Mouse (Mus musculus) liver, adult 2 months (tissue): ENCODE measurements at regions not wholly inside any gene's neighbourhood (a gene's known extent, or its start where the extent isn't known, plus 50 kb on each side); places are given as distances from the start of the nearest gene placed in this dataset.

ENCODE experiments used
- DNase-seq: peaks from one replicate; pipeline ENCODE4 v3.0.0-alpha.2; 2011; ENCODE audit warnings: low read depth, low spot score; ENCODE audit errors: extremely low read depth
- H3K27ac ChIP-seq: fragments of 200-500 bp; replicated peaks from 2 replicates; pipeline ENCODE4 v1.5.1; 2012; ENCODE audit warnings: low read depth, mild to moderate bottlenecking, control low read depth, inconsistent platforms, low read length; ENCODE audit not compliant: insufficient read depth
- H3K27me3 ChIP-seq: fragments of 200-500 bp; 2 replicates; pipeline ENCODE4 v1.6.1; 2012; ENCODE audit warnings: mild to moderate bottlenecking, moderate library complexity, low read length, inconsistent platforms; ENCODE audit not compliant: control insufficient read depth, insufficient read depth
- H3K36me3 ChIP-seq: fragments of 200-500 bp; 2 replicates; pipeline ENCODE4 v1.6.1; 2012; ENCODE audit warnings: low read length, inconsistent platforms; ENCODE audit not compliant: control insufficient read depth, insufficient read depth
- H3K4me1 ChIP-seq: fragments of 200-500 bp; 2 replicates; pipeline ENCODE4 v1.6.1; 2011; ENCODE audit warnings: low read length; ENCODE audit not compliant: control insufficient read depth, insufficient read depth
- H3K4me3 ChIP-seq: fragments of 200-500 bp; 2 replicates; pipeline ENCODE4 v1.5.1; 2011; ENCODE audit warnings: low read depth, mild to moderate bottlenecking, control low read depth, low read length, moderate library complexity; ENCODE audit not compliant: insufficient read depth
- H3K79me2 ChIP-seq: fragments of 200-500 bp; 2 replicates; pipeline ENCODE4 v1.6.1; 2012; ENCODE audit warnings: inconsistent platforms, mild to moderate bottlenecking, low read length, moderate library complexity; ENCODE audit not compliant: control insufficient read depth, insufficient read depth
- H3K9ac ChIP-seq: fragments of 200-500 bp; 2 replicates; pipeline ENCODE4 v1.6.1; 2012; ENCODE audit warnings: low read depth, mild to moderate bottlenecking, control low read depth, inconsistent platforms, low read length
- CTCF ChIP-seq: fragments of 200-500 bp; IDR thresholded peaks from 2 replicates; pipeline ENCODE4 v1.5.1; 2011; ENCODE audit warnings: low read depth, low read length, control low read depth
- POLR2A ChIP-seq: fragments of 200-500 bp; IDR thresholded peaks from 2 replicates; pipeline ENCODE4 v1.6.1; 2011; ENCODE audit warnings: low read length, control low read depth; ENCODE audit not compliant: insufficient read depth; ENCODE audit errors: extremely low read depth
- whole genome bisulfite sequencing: fragments of 180-500 bp; shearing (Covaris S2); methylation state at CpG from one replicate; pipeline ENCODE4 v1.1.7; 2018; 5-methylcytosine and 5-hydroxymethylcytosine counted together

DNA sequence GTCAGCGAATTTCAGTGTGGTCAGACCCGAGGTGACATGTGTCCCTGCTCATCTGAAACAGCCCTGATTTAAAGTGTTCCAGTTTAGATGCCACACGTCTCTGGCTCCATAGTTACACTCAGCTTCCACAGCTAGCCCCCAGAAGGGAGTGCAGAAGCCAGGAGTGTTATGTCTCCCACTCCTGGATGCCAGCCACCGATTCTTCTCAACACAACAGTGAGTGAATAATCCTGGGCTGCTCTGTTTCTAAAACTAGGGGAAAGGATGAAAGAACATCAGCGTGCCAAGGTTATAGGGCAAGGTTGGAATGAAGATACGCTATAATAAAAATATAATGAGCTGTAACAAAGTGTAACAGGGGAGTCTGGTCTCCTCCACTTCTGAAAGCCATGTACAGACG, 51.5 kb upstream of the Stmnd1 start:
- Histone ChIP-seq H3K4me1 (0 out of 2 replicates have a peak, but pooled peaks cover 3% of the 10 kb centered on the region), H3K4me3 (no peak overlapping the region), H3K79me2 (no peaks in the 10 kb centered on the region), H3K36me3 (no peaks in the 10 kb centered on the region), H3K27ac (no peak overlapping the region), H3K27me3 (no peaks in the 10 kb centered on the region), H3K9ac (no peak overlapping the region)
- WGBS = 84% methylated on average over 7 of the region's 7 CpGs
- TF ChIP-seq POLR2A (no peak), CTCF (no peak)
- no peak for DNase-seq

DNA sequence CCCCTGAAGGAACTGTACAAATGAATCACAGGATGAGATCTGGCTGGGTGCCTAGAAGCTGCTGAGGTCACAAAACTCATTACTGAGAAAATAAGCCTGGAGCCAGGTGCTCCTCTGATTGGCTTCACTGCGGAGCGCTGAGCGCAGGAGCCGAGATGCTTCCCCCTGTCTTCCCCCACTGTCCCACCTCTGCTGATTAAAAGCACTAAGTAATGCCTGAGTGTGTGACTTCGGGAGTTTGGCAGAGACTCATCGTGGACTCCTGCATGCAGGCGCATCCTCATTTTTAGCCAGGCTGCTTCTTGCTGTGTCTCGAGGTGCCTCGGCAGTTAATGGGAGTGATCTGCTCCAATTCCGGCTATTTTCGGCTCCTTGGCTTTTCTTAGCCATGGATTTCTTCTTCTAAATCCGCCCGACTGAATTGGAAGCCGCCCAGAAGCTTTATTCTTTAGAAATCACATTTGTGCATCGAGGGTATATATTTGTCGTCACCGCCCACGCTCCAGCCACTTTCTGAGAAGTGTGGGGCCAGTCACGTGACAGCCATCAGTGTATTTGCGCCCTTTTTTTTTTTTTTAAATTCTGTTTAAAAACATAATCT, 55.3 kb upstream of the Stmnd1 start:
- TF ChIP-seq POLR2A (no peak), CTCF (no peak)
- Histone ChIP-seq H3K4me3 (no peak overlapping the region), H3K27me3 (no peaks in the 10 kb centered on the region), H3K4me1 (no peaks in the 10 kb centered on the region), H3K36me3 (no peaks in the 10 kb centered on the region), H3K9ac (no peak overlapping the region), H3K79me2 (no peaks in the 10 kb centered on the region), H3K27ac (no peak overlapping the region)
- 86% methylated on average over 20 of the region's 20 CpGs for WGBS
- DNase-seq = no peak

DNA sequence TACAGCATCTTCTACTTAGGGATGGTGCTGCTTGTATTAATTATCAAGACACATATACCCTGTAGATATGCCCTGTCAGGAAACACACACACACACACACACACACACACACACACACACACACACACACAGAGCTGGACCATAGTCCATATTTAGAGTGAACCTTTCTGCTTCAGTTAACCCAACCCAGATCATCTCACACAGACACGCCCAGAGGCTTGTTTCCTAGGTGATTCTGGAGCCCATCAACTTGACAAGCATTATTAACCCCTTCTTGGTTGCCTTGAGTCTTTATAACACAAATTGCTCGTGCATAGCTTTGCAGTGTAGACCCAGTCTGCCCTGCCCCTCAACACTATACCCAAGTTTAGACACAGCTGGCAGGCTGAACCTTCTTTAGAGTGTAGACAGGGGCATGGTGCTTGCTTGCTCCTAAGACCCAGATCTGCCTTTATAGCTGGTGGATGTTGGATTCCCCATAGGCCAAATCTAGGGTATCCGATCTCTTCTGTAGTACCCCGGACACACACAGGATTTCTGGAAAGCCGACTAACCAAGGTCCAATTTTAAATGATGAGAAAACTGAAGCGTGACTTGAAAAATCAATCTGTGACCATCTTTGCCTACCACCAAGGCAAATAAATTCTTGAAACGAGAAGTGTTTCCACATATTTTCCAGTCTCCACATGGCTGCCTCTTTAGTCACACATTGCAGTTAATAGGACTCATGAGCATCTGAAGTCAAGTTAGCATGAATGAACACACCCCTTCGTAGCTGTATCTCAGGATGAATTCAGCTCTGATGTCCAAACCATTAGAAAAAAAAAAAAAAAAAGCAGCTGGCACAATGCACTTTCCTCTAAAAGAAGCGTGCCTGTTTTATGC, 56.3 kb upstream of the Stmnd1 start:
- Histone ChIP-seq H3K27ac (no peak overlapping the region), H3K36me3 (no peaks in the 10 kb centered on the region), H3K27me3 (no peaks in the 10 kb centered on the region), H3K9ac (no peak overlapping the region), H3K79me2 (no peaks in the 10 kb centered on the region), H3K4me1 (no peaks in the 10 kb centered on the region), H3K4me3 (no peak overlapping the region)
- no peak for DNase-seq
- no peak for TF ChIP-seq CTCF
- no peak for TF ChIP-seq POLR2A
- WGBS = 85% methylated on average over 9 of the region's 9 CpGs

DNA sequence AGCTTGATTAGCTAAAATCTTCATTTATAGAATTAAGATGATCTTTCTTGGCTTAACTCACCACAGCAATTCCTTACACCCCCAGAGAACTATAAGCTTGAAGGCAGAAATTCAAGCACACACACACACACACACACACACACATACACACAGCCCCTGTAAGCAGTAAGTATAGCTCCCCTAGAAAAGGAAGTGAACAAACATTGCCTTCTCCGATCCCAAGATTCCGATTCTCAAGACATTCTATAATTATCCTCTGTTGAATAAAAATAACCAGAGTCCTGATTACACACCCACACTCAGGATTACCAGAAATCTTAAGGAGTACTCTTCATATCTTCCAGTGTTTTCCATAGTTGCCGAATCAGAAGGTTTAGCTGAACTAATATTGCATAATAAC, 70.0 kb upstream of the Stmnd1 start:
- no peak overlapping the region for H3K27ac ChIP-seq
- TF ChIP-seq POLR2A (no peak), CTCF (no peak)
- no peaks in the 10 kb centered on the region for H3K79me2 ChIP-seq
- H3K4me1 ChIP-seq = no peaks in the 10 kb centered on the region
- no peak for DNase-seq
- H3K36me3 ChIP-seq = no peaks in the 10 kb centered on the region
- no peaks in the 10 kb centered on the region for H3K27me3 ChIP-seq
- H3K9ac ChIP-seq = no peak overlapping the region
- H3K4me3 ChIP-seq = no peak overlapping the region
- WGBS = 68% methylated on average over 3 of the region's 3 CpGs

DNA sequence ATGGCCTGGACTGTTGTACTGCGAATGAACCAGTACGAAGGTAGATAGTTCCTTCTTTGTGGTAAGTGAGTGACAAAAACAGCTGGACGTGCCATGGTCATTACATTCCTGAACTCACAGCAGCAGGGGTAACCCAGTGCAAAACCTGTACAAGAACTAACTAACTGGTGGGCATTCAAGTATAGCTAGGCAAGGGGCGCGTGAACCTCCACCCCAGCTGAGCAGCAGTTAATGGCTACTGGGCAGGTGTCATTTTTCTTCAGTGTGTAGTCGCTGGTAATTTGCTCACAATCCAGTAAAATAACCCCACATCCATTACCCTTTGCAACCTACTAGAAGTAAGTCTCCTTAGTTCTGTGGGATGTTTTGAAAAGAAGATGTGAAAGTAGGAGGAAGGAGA, 70.9 kb upstream of the Stmnd1 start:
- no peaks in the 10 kb centered on the region for H3K36me3 ChIP-seq
- H3K27me3 ChIP-seq = no peaks in the 10 kb centered on the region
- WGBS = 90% methylated on average over 6 of the region's 6 CpGs
- H3K4me3 ChIP-seq = no peak overlapping the region
- no peak for TF ChIP-seq POLR2A
- no peak for TF ChIP-seq CTCF
- H3K4me1 ChIP-seq = no peaks in the 10 kb centered on the region
- no peaks in the 10 kb centered on the region for H3K79me2 ChIP-seq
- no peak overlapping the region for H3K27ac ChIP-seq
- no peak overlapping the region for H3K9ac ChIP-seq
- DNase-seq = no peak
